Mouse (Mus musculus) liver, adult 2 months (tissue): ENCODE measurements around the gene Gm26992.

Experiments used
- CTCF ChIP-seq: fragments of 200-500 bp; IDR thresholded peaks from 2 replicates; pipeline ENCODE4 v1.5.1; 2011; ENCODE audit warnings: low read depth, low read length, control low read depth
- POLR2A ChIP-seq: fragments of 200-500 bp; IDR thresholded peaks from 2 replicates; pipeline ENCODE4 v1.6.1; 2011; ENCODE audit warnings: low read length, control low read depth; ENCODE audit not compliant: insufficient read depth; ENCODE audit errors: extremely low read depth

- TF ChIP-seq POLR2A (no peak), CTCF (peak; percentile 8; the same call in 1 of the 2 replicates)
Measured at GRCm38 (mm10) chrX:103440803-103441202, 19.0 kb downstream of the Gm26992 start.
